Mouse (Mus musculus) G1E (cell line): ENCODE data around the gene Rflnb.
"Not testable (repeated sequence)": the region's sequence is repeated elsewhere in the genome, so short reads cannot be mapped to it uniquely, and the experiment has no call there.

Experiments
- CTCF ChIP-seq: IDR thresholded peaks from 2 replicates; pipeline ENCODE4 v1.5.1; 2012; ENCODE audit warnings: low read depth, low read length, inconsistent platforms, mixed read lengths
- GATA1 ChIP-seq: IDR thresholded peaks from 2 replicates; pipeline ENCODE4 v1.6.1; 2012; ENCODE audit warnings: borderline replicate concordance, low read length, inconsistent platforms, mixed read lengths
- TAL1 ChIP-seq: conservative IDR thresholded peaks from 2 replicates; pipeline ENCODE4 v1.6.1; 2012; ENCODE audit warnings: low read depth, low read length, inconsistent platforms, mixed read lengths

- not testable (repeated sequence) for TF ChIP-seq CTCF, TAL1, GATA1
Measured at GRCm38 (mm10) chr11:76004276-76004675, 23.3 kb downstream of the Rflnb start.
